Mouse (Mus musculus): ENCODE measurements at regions not wholly inside any gene's neighbourhood (a gene's known extent, or its start where the extent isn't known, plus 50 kb on each side); places are given as distances from the start of the nearest gene placed in this dataset.
A peak's percentile ranks its signal among the peaks of the same experiment; 100 is the strongest.

DNA sequence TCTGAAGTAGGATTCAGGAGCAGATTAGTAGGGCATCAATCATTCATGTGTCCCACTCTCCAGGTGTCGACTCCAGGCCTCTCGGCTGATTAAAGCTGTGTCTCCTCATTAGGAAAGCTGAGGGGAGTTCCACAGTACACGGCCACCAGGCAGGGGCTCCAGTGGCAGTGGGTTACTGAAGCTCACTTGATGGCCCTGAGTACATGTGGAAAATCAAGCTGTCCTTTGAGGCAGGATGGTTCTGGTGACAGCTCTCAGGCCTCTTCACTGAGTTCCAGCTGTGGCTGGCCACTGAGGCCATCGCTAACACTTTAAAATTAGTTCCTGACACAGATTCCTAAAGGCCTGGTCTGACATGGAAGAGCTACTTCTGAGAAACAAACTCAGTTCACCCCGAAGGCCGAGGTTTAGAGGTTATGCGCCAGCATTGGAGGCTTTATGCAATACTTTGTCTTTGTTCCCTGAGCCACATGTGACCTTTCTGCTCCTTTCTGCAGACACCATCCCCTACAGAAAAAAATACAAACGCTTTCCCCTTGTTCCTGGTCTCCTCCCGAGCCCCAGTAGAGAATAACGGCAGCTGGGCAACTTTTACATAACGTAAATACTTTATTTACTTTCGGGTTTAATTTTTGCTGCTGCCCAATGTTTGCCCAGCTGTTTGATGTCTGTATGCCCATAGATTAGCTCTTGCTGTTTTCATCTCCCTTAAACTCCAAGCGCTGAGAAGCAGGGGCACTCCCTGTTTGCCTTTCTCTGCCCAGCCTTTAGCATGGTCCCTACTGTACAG is 94.8 kb upstream of the Arhgap32 start:
- TF ChIP-seq CTCF (IDR thresholded peaks at IDR 0.05) (no peak), EP300 (IDR thresholded peaks at IDR 0.05) (peak; percentile 34; the same call in 1 of the 2 replicates)
